Mouse (Mus musculus): ENCODE results near the gene Rexo1.

DNA sequence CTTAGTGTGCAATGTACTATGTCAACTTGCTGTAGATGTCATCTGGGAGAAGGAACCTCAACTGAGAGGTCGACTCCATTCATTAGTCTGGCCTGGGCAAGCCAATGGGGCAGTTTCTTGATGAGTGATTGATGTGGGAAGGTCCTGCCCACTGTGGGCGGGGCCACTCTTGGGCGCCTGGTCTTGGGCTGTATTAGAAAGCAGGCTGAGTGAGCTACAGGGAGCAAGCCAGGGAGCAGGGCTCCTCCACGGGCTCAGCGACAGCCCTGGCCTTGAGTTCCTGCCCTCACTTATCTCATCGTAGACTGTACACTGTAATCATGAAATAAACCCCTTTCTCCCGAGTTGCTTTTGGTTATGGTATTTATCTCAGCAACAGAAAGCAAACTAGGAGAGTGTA is 27.7 kb downstream of the Rexo1 start:
- TF ChIP-seq CTCF (IDR thresholded peaks at IDR 0.05): no peak
- TF ChIP-seq POLR2A (IDR thresholded peaks at IDR 0.05; ENCODE audit: insufficient read depth, low read depth, low read length): no peak
